Mouse (Mus musculus): ENCODE measurements around the gene Magoh.

Gene Magoh

DNA sequence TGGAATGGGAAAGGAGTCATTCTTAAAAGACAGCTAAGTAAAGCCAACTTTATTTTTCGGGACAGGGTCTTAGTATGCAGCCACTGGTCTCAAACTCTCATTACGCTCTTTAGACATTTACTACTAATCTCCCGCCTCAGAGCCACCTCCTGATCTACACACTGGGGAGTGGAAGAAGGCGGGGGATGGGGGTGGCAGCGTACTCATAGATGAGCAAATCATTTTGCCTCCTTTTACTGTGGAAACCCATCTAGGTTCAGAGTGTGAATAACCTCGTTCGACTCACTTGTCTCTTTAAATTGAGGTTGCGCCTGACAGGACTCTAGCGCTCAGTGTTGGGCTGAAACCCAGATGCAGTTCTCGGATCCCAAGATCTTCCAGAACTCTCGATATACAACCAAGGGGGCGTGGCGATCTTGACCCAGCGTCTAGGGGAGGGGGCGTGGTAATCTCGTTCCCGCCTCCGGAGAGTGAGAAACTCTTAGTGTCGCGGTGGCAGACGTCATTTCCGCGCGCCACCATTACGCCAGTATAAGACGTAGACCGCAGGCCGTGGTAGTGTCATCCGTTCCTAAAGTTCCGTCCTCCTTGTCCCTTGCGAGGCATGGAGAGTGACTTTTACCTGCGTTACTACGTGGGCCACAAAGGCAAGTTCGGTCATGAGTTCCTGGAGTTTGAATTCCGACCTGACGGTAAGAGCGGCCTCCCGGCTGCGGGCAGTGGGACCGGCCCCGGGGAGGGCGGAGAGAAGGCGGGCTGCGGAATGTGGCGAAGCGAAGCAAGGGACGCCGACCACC is at the start of gene Magoh:
Gene Magoh (plus strand): TSS at position 502 of the 797 bp plus-strand sequence.
- DNase-seq, result peak; percentile 97

DNA sequence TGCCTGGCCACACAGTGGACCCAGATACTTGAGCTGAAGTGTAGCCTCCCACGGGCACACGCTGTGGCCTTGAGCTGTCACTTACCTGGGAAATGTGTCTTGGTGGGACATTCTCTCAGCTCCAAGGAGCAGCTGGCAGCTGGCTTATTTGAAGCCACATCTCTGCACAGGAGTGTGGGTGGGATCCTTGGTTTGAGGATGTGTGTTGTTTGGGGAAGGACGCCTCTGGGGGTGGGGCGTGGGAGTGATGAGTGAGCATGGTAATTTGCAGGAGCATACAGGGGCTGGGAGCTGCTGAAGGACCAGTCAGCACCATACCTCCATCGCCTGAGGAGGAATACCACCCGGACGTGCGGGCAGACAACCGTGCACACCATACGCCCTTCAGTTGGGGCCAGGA is 49.4 kb upstream of the Magoh start:
- no peak for DNase-seq

GRCm38 (mm10) chr4:107830821-107831221 is 48.7 kb upstream of the Magoh start:
- no peak for DNase-seq

DNA sequence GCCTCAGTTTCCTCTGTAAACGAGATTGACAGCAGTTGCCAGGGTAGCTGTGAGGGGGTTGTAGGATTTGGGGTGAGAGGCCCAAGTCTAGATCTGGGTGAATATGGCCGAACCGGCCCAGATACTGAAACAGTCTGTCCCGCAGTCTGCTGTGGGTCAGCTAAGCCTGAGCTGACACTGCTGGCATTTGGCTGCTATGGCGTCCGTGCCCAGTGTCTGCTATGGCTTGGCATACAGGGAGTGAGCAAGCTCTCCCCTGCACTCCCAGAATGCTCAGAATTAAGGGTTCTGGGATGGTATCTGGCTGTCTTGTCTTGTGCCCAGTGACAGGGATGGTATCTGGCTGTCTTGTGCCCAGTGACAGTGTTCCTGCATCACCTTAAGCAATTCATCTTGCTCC is 47.9 kb upstream of the Magoh start:
- DNase-seq, result no peak

DNA sequence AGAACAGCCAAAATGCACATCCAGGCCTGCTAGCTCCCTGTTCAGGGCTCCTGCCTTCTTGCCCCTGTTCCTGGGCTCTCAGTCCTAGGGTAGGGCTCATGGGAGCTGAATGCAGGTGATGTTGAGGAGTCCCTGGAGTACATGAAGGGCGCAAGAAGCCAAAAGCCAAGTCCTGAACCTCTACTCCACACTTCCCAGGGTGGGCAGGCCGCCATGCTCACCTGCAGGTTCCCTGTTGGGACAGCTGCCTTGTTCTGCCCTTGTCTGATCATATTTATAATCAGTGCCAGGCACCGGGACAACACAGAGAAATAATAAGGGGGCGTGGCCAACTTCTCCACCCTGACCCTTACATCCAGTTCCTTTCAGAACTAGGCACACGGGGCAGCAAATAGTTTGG is 46.0 kb upstream of the Magoh start:
- DNase-seq, result no peak

DNA sequence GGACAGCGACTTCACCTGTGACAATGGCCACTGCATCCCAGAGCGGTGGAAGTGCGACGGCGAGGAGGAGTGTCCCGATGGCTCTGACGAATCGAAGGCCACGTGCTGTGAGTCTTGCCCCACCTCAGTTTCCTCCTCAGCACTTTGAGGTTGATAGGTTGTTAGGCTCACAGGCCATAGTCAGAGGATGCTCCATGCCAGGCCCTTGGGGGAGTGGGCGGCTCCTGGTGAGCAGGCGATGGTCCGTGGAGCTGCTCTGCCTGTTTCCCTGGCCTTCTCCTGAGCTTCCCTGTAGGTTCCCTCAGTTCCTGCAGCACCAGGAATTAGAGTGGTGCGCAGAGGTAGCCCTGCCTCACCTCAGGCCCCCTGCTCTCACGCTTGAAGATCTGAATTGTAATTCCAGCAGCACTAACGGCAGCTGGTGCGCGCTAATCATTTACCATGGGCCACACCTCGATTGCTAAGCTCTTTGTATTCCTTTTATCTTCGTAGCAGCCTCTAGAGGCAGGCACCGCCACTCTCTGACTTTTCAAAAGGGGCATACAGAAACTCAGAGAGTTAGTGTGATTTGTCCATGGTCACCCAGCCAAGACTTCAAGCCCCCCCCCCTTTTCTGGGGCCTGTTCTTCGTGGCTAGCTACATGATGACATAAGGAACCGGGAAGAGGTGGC is 44.8 kb upstream of the Magoh start:
- no peak for DNase-seq

GRCm38 (mm10) chr4:107835508-107835909 is 44.0 kb upstream of the Magoh start:
- no peak for DNase-seq

- DNase-seq, result no peak
Observed at GRCm38 (mm10) chr4:107836758-107837157, 42.8 kb upstream of the Magoh start.

DNA sequence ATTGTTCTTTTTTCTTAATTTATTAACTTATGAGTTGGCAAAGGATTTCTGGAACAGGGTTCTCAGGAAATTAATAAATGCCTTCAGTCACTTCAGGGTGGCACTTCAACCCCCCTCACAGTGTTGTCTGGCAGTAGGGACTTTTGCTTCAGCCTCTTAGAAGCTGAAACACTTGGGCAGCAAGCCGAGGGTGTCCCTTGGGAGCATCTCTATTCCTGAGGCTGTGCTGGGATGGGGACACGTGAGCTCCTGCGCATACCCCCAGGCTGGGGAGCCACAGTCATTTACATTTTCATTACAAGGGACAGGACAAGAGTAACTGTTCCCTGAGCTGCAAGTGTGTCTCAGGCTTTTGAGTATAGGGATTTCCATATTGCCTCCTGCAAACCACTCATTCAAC is 41.6 kb upstream of the Magoh start:
- DNase-seq, result no peak

- no peak for DNase-seq
Observed at GRCm38 (mm10) chr4:107843687-107844086, 35.9 kb upstream of the Magoh start.

DNA sequence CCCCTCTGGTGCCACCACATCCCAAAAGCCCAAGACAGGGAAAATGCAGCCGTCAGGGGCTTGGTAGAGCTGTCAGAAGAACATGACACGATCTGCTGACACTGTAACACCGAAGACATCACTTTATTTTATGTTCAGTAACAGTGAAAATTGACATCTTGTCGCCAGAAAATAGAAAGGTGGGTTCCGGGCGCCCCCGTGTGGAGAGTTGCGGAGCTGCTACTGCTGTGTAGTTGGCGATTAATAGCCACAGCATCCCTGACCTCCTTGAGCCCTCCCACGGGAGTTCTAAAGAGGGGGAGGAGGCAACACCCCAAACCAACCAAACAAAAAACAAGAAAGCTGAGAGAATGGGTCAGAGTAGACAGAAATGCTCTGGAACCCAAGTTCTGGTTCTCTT is 34.6 kb upstream of the Magoh start:
- DNase-seq, result peak; percentile 89

DNA sequence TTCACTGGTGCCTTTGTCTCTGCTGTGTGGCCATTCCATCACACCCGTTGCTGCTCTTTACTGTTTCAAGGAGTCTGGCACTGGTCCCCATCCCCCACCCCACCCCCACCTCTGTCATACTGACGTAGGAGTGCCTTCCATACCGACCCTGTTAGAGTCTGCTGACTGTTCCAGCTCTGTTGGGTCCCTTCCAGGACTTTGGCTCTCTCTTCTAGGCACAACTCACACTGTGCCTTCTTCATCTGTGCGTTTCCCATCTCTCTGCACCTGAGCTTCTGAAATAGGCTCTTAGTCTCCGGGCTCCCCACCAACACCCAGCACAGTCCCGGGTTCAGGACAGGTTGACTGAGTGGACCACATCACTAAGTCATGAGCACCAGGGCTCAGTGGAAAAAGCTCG is 32.8 kb upstream of the Magoh start:
- no peak for DNase-seq

DNA sequence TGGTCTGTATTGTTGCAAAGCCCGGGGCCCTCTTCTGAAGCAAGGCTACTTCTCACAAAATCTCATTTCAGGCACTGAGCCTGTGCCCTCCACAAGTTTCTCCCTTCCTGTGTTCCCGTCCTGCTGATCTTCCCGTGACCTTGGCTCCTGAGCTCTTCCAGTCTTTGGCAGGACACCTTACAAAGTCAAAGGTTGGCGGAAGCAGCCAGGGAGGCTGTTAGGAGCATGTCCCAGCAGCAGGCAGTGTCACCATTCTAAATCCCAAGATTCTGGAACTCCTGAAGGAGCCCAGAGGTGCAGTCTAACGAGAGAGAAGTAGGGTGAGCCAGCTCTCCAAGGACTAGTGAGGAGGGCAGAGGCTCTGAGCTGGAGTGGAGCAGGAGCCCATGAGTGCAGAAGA is 31.0 kb upstream of the Magoh start:
- DNase-seq, result no peak

DNA sequence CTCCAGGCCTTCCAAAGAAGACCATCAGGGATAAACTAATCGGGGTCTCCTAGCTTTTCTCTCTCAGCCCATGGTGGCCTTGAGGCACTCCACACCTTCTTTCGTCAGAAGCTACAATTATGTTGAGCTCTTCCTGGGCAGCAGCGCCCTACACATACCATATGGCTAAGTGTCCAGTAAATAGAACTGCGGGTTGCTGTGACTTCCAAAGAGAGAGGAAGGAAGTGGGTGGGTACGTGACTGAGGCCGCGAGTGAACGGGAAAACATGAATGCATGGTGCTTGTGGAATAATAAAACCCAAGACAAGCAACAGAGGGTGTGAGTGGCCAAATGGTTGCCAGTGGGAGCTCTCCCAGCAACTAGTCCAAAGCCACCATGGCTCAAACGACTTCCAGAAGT is 29.9 kb upstream of the Magoh start:
- no peak for DNase-seq

DNA sequence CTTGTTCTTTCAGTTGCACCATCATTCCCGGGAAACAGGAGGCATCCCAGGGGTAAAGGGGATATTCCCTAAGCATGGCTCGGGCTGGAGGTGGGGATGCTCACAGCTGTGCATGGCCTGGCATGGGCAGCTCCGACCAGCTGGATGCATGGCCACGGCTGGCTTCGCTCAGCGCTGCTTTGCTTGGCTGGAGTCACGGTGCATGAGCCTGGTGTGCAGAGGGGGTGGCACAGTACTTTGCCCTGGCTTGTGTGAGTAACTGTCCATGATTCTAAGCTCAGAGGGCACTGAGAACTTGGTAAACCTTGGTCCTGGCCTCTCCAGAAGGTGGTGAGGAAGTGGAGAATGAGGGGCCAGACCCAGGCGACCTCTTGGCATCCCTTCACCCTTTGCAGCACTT is 29.5 kb upstream of the Magoh start:
- DNase-seq, result no peak

GRCm38 (mm10) chr4:107853333-107853732 is 26.2 kb upstream of the Magoh start:
- DNase-seq, result no peak

DNA sequence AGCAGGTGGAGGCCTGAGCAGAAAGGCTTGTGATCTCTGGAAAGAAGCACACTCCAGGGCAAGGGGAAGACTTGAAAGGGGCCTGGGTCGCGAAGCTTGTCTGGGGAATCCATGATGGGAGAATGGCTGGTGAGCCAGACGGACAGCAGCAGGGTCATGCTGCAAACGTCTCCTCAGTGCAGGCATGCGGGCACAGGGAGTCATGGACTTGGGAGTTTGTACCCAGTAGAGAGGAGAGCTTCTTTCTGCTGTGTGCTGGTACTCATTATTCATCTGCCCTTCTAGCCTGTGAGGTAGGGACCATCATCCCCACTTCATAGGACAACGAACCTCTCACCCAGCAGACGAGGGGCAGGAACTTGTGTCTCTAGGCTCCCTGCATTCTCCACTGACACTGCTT is 25.7 kb upstream of the Magoh start:
- no peak for DNase-seq

- DNase-seq, result no peak
Observed at GRCm38 (mm10) chr4:107856958-107857686, 22.4 kb upstream of the Magoh start.

GRCm38 (mm10) chr4:107858995-107859394 is 20.6 kb upstream of the Magoh start:
- DNase-seq, result no peak

- no peak for DNase-seq
Observed at GRCm38 (mm10) chr4:107864866-107865265, 14.7 kb upstream of the Magoh start.

DNA sequence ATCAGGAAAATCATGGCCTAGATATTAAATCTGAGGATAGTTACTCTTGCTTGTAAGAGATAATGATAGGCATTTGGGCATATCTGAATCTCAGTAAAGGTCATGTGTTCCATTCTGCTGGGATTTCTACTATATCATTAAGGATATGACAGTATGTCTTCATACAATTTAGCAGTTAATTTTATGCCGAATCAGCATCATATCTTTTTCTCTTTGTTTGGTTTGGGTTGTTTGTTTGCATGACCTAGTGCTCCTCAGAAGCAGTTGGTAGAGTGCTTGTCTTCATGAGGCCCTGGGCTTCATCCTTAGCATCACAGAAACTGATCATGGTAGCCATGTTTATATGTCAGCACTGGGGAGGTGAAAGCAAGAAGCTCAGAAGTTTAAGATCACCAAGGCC is 2.1 kb downstream of the Magoh start:
- no peak for DNase-seq

DNA sequence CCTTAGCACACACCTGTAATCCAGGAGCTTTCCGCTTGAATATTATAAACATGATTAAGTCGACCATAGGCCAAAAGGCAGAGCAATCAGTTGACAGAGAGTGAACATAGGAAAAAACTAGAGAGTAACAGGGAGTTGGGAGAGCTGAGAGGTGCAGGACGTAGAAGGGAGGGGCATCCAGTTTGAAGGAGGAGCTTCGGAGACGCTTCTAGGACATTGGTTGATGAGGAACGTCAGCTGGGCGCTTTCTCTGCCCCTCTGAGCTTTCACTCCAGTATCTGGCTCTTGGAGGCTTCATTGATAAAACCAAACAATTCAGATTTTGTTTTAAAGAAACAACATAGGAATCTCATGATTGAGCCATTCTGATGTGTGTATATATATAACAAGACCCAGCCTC is 6.8 kb downstream of the Magoh start:
- no peak for DNase-seq

- no peak for DNase-seq
Observed at GRCm38 (mm10) chr4:107889385-107889730, 9.8 kb downstream of the Magoh start.

All from thymus, postnatal 4 days (tissue).